Mouse (Mus musculus): ENCODE results near the gene Cers4.

DNA sequence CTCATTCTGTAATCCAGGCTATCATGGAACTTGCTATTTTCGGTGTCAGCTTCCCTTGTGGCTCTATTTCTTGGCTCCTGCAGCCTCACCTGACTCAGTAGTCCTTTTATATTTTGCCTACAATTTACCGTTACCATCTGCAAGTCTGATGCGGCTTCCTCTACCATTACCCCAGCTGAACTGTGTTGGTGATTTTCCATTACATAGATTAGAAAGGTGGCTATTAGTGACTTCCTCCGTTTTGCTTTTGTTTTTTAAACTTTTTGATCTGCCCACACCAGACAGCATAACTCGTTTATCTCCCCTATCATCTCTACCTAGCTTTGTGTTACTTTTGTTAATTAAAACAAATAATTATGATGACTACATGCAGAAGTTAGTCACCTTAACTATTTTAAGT is 14.7 kb downstream of the Cers4 start:
- TF ChIP-seq CTCF (IDR thresholded peaks at IDR 0.05; ENCODE audit: borderline replicate concordance, control insufficient read depth, extremely low read depth, insufficient read depth, low read length, poor library complexity) = no peak
- TF ChIP-seq POLR2A (IDR thresholded peaks at IDR 0.05; ENCODE audit: control insufficient read depth, extremely low read depth, insufficient read depth, low read length, poor library complexity) = no peak

Data from thymus, adult 2 months (tissue).